Mouse (Mus musculus): ENCODE measurements around the gene Anp32a.

Anp32a gene

GRCm38 (mm10) chr9:62341123-62341486 is at the start of gene Anp32a:
Anp32a (plus strand) TSS chr9:62341293.
- DNase-seq = peak; percentile 99

GRCm38 (mm10) chr9:62295006-62295698 is 45.9 kb upstream of the Anp32a start:
- peak; percentile 73 for DNase-seq

- no peak for DNase-seq
Measured at GRCm38 (mm10) chr9:62296891-62297290, 44.2 kb upstream of the Anp32a start.

GRCm38 (mm10) chr9:62315556-62315955 is 25.5 kb upstream of the Anp32a start:
- peak; percentile 19 for DNase-seq

GRCm38 (mm10) chr9:62318729-62319128 is 22.4 kb upstream of the Anp32a start:
- DNase-seq = no peak

GRCm38 (mm10) chr9:62323816-62324215 is 17.3 kb upstream of the Anp32a start:
- DNase-seq = no peak

- DNase-seq = no peak
Measured at GRCm38 (mm10) chr9:62325965-62326364, 15.1 kb upstream of the Anp32a start.

GRCm38 (mm10) chr9:62334298-62334825 is 6.7 kb upstream of the Anp32a start:
- no peak for DNase-seq

- no peak for DNase-seq
Measured at GRCm38 (mm10) chr9:62335396-62335795, 5.7 kb upstream of the Anp32a start.

GRCm38 (mm10) chr9:62337924-62338635 is 3.0 kb upstream of the Anp32a start:
- DNase-seq = no peak

- DNase-seq = no peak
Measured at GRCm38 (mm10) chr9:62338636-62339191, 2.4 kb upstream of the Anp32a start.

- no peak for DNase-seq
Measured at GRCm38 (mm10) chr9:62340301-62341122, 581 bp upstream of the Anp32a start.

GRCm38 (mm10) chr9:62341701-62342440 is 778 bp downstream of the Anp32a start:
- DNase-seq = peak; percentile 58

- DNase-seq = peak; percentile 76
Measured at GRCm38 (mm10) chr9:62342441-62343191, 1.5 kb downstream of the Anp32a start.

- peak; percentile 77 for DNase-seq
Measured at GRCm38 (mm10) chr9:62343192-62343903, 2.3 kb downstream of the Anp32a start.

- DNase-seq = peak; percentile 65
Measured at GRCm38 (mm10) chr9:62343904-62344491, 2.9 kb downstream of the Anp32a start.

GRCm38 (mm10) chr9:62344545-62344944 is 3.5 kb downstream of the Anp32a start:
- DNase-seq = peak; percentile 70

GRCm38 (mm10) chr9:62345081-62345481 is 4.0 kb downstream of the Anp32a start:
- no peak for DNase-seq

- no peak for DNase-seq
Measured at GRCm38 (mm10) chr9:62345633-62346387, 4.7 kb downstream of the Anp32a start.

GRCm38 (mm10) chr9:62346388-62346679 is 5.2 kb downstream of the Anp32a start:
- DNase-seq = no peak
